Mouse (Mus musculus): ENCODE measurements around the gene Klhl18. TPM values are rescaled to one million over a fixed set of nuclear protein-coding genes. Genes with fewer than 3 reads are reported as not detected.
"Not testable (repeated sequence)": the region's sequence is repeated elsewhere in the genome, so short reads cannot be mapped to it uniquely, and the experiment has no call there.

The Klhl18 gene
- total RNA-seq, 2 experiments from 2014 or later = 12.4 to 14.0 TPM

- DNase-seq = no peak
Observed at GRCm38 (mm10) chr9:110431241-110431640, 45.3 kb downstream of the Klhl18 start.

GRCm38 (mm10) chr9:110419511-110420112, 56.9 kb downstream of the Klhl18 start, which contains the start of gene Ngp:
Gene Ngp, plus strand, starts transcription at chr9:110419747.
- DNase-seq = no peak

- peak; percentile 28 to 51 for DNase-seq
Observed at GRCm38 (mm10) chr9:110413785-110414184, 62.7 kb downstream of the Klhl18 start.

GRCm38 (mm10) chr9:110412926-110413325, 63.6 kb downstream of the Klhl18 start:
- peak in 1 of 2 experiments; percentile 22 for DNase-seq

GRCm38 (mm10) chr9:110410908-110411887, 65.3 kb downstream of the Klhl18 start:
- peak; percentile 84 to 93 for DNase-seq

DNA sequence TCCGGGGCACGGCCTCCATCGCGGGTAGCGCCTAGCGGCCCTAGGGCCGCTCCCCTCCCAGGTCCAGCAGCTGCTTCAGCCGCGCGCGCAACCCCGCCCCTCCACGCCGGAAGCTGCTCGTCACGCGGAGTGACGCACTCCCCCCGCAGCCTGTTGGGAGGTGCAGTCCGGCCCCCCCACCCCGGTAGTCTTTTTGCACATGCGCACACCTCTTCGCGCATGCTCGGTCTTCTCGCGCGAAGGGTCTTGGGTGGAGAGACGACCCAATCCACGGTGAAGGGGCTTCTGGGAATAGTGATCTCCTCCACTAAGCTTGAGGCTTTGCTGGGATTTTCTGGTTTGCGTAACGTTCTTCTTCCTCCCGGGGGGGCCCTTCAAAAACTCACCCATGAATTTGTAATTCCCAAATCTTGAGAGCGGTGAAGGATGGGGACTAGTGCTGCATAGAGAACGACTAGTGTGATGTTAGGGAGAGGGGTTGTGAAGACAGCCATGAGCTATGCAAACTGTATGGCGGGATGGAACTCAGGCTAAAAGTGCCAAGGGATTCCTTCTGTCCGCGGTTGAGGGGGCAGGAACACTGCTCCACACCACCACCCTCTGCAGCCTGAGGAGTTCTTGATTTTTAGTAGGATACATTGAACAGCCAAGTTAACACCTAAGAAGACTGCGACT, 68.3 kb downstream of the Klhl18 start, which contains the start of gene Ptpn23:
Gene Ptpn23, minus strand, starts transcription at position 115 of the 675 bp plus-strand sequence.
- peak; percentile 95 to 97 for DNase-seq

DNA sequence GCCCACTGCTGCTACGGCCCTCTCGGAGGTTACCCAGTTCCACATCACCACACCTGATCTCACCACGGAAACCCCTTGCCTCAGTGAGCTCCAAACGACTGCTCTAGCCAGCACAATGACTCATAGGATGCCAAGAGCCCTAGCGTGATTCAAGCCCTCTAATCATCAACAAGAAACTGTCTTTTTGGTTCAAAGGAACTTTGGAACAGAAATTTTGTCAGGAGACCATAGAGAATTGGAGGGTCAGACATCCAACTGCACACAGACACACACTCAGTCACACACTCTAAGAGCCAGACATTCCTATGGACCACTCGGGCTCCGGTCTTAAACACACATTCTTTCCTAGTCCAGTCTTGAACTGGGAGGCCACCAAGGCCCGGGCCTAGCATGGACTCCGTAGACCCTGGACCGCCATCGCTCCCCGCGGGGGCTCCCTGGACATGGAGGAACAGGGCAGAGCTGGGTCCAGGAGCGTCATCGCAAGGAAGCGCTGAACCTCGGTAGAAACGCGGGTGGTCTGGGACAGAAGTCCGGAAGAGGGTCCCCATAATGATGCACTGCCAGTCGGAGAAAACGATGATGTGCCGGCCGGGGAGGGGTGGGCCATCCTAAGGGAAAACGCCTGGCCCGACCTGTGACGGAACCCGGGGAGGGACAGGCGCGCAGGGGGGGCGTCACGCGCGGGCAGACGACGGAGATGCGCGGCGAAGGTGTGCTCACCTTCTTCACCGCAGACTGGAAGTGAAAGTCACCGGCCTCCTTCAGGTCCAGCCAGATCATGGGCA, 69.0 kb downstream of the Klhl18 start:
- no peak for DNase-seq

- DNase-seq = not testable (repeated sequence)
Observed at GRCm38 (mm10) chr9:110403240-110403639, 73.3 kb downstream of the Klhl18 start.

- no peak for DNase-seq
Observed at GRCm38 (mm10) chr9:110402731-110403130, 73.8 kb downstream of the Klhl18 start.

DNA sequence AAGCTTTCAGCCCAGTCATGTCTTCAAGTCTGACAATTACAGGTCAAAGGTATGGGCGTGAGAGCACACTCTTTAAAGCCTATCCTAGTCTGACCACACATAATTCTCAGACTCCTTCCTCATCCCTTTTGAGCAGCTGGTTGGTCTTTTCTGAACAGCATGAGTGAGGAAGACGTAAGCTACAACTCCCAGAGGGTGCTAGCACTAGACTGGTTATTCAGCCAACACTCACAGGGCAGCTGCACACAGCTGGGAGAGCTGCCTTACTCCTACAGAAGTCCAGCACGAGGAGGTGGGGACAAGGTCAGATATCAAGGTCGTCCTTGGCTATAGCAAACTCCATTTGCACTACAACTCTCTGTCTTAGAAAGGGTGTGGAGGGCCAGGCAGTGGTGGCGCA, 75.8 kb downstream of the Klhl18 start:
- peak; percentile 73 to 81 for DNase-seq

DNA sequence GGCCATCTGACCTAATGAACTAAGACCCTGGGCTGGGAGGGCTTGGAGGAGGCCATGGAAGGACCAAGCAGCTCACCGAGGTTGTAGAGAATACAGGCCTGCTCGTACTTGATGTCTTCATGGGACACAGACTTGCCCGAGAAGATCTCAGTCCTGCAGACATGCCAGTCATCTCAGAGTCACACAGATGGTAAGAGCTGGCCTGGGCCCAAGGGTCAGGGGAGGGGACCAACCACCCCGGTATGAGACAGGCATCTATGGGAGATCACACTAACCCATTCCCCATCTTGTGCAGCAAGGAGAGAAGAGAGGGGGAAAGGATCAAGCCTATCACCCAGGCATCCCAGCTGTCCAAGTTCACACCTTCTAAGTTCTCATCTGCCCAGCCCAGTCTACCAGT, 83.2 kb downstream of the Klhl18 start:
- no peak for DNase-seq

GRCm38 (mm10) chr9:110390843-110391242, 85.7 kb downstream of the Klhl18 start:
- DNase-seq = no peak

DNA sequence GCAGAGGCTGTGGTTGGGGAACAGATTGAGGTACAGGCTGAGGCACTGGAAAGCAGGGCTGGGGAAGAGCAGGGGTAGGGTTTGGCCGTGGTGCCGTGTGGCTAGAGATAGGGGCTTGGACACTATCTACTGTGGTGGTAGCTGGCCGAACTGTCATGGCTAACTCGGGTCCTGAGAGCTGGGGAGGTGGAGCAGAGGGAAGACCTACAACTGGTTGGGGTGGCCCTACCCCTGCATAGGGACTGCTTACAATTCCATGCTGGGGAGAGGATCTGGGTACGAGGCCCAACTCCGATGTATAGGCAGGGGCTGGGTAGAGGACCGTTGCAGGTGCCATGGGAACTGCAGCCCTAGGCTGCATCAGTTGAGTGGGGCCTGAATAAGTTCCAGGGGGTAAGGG, 88.5 kb downstream of the Klhl18 start:
- DNase-seq = no peak

GRCm38 (mm10) chr9:110384369-110384929, 92.0 kb downstream of the Klhl18 start:
- DNase-seq = no peak

GRCm38 (mm10) chr9:110381292-110381691, 95.2 kb downstream of the Klhl18 start:
- no peak for DNase-seq

DNA sequence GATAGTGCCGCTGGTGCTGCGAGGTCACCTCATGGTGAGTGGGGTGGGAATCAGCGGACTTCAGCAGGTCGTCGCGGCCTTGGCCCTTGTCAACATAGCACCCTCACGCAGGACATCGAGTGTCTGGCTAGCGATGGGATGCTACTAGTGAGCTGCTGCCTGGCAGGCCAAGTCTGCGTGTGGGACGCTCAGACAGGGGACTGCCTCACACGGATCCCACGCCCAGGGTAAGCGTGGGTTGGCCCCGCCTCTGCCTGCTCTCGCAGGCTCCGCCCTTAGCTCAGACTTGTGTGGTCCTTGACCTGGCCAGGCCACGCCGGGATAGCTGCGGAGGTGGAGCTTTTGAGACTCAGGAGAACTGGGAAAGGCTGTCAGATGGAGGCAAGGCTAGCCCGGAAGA, 95.8 kb downstream of the Klhl18 start:
- no peak for DNase-seq

DNA sequence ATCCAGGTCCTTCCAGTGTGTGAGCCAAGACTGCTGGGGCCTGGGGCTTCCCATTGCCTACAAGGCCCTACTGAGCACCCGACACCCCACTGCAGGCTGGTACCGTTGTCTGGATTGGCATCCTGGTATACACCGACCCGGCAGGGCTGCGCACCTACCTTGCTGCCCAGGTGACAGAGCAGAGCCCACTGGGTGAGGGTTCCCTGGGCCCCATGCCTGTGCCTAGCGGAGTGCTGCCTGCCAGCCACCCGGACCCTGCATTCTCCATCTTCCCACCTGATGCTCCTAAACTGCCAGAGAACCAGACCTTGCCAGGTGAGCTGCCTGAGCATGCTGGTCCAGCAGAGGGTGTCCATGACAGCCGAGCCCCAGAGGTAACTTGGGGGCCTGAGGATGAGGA, 97.1 kb downstream of the Klhl18 start:
- no peak for DNase-seq

GRCm38 (mm10) chr9:110377655-110378054, 98.8 kb downstream of the Klhl18 start:
- not testable (repeated sequence) for DNase-seq
